Mouse (Mus musculus): ENCODE data around the gene Pde8a.

The Pde8a gene

DNA sequence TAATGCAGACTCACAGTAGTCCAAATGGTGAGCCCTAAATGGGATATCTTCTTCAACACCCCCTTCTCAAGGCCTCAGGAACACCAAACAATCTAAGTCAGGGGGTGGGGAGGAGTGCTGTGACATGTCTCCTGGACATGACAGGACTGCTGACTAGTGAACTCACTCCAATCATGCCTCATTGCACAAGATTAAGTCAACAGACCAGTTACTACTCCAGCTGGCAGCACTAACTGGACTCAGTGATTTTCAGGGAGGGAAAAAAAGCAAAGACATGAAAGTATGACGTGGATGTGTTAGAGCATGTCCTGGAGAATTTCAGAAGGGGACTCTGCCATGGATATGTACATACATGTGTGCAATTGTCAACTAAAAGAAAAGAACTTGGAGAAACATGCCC, 166.0 kb downstream of the Pde8a start:
- peak; percentile 59 for DNase-seq (ENCODE audit: extremely low read depth, low read depth, low spot score)

All from fat pad, adult 2 months (tissue).